Mouse (Mus musculus) lung, adult 2 months (tissue): ENCODE data around the gene Aldoc. TPM values are rescaled to one million over a fixed set of nuclear protein-coding genes. Genes with fewer than 3 reads are reported as not detected.
A peak's percentile ranks its signal among the peaks of the same experiment; 100 is the strongest.

Experiments
- DNase-seq: peaks from one replicate; pipeline ENCODE4 v3.0.0; 2022
- H3K4me1 ChIP-seq: fragments of 200-500 bp; 2 replicates; pipeline ENCODE4 v1.6.1; 2011; ENCODE audit warnings: low read length; ENCODE audit not compliant: control insufficient read depth, insufficient read depth
- H3K4me3 ChIP-seq: fragments of 200-500 bp; replicated peaks from 2 replicates; pipeline ENCODE3; 2011; ENCODE audit warnings: low read depth, mild to moderate bottlenecking, control low read depth, low read length; ENCODE audit errors: extremely low read depth
- CTCF ChIP-seq: fragments of 200-500 bp; IDR thresholded peaks from 2 replicates; pipeline ENCODE4 v1.5.1; 2011; ENCODE audit warnings: mild to moderate bottlenecking, low read length, control low read depth; ENCODE audit not compliant: insufficient read depth
- POLR2A ChIP-seq: fragments of 200-500 bp; IDR thresholded peaks from 2 replicates; pipeline ENCODE4 v1.6.1; 2011; ENCODE audit warnings: low read depth, mild to moderate bottlenecking, control low read depth, low read length, borderline replicate concordance; ENCODE audit errors: extremely low read depth
- WGBS: fragments of 180-500 bp; shearing (Covaris S2); methylation state at CpG from one replicate; pipeline ENCODE4 v1.1.7; 2018; 5-methylcytosine and 5-hydroxymethylcytosine counted together
- polyA plus RNA-seq: library from polyadenylated mRNA; depleted of rRNA; stranded (reverse); fragments of >200 nt; gene quantifications from 2 replicates; pipeline ENCODE4 v1.2.3, GENCODE M21; 2012; rRNA removed

Gene Aldoc
- polyA plus RNA-seq, 1 experiment: 10.4 TPM

DNA sequence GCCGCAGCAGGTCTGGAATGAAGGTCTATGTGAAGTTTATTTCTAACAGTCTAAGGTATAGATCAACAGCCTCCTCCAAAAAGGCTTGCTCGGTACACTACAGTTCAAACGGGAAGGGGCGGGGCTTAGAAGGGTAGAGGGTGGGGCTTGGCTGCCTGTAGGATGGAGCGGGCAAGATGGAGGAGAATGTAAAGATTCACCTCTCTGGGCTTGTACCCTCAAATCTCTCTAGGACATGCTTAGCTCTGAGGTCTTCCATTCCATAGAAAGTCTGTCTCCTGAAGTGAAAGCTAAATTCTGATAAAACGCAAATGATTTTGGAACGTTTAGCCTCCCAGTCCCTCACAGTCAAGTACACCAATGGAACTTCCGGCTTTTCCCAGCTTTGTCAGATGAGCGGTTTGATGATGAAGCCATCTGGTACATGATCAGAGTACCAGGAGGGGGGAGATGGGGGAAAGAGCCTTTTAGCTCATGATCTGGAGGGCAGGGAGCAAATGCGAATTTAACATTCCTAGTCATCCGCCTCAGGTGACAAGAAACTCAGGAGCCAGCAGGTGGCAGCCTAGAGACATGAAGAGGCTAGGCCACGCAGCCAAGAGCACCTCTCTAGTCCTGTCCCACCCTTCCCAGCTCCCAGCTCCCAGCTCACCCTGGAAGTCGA lies 37.5 kb downstream of the Aldoc start:
- 11% methylated on average over 13 of the region's 13 CpGs for WGBS
- TF ChIP-seq POLR2A (no peak), CTCF (peak; percentile 81)
- peak overlapping the region; percentile 4 for H3K4me3 ChIP-seq
- peak; percentile 79 for DNase-seq
- peaks cover 2% of the 10 kb centered on the region; the same call in 1 of the 2 replicates for H3K4me1 ChIP-seq

DNA sequence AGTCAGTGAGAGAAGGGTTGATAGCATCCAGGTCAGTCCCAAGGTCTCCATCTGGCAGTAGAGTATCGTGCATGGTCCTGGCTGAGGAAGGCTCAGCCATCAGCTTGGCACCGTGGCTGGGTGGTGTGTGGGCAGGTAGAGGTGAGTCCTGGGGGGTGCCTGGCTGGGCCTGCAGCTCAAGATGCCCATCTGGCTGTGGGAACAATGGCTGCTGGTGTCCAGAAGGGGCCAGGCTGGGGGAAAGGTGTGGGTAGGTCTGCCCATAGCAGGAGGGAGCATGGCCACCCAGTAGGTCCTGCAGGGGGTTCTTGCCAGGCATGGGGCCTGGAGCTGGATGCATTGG lies 38.0 kb downstream of the Aldoc start:
- WGBS: 45% methylated on average over 2 of the region's 2 CpGs
- Histone ChIP-seq H3K4me3 (no peak overlapping the region), H3K4me1 (peaks cover 2% of the 10 kb centered on the region; the same call in 1 of the 2 replicates)
- no peak for DNase-seq
- TF ChIP-seq CTCF (no peak), POLR2A (no peak)

DNA sequence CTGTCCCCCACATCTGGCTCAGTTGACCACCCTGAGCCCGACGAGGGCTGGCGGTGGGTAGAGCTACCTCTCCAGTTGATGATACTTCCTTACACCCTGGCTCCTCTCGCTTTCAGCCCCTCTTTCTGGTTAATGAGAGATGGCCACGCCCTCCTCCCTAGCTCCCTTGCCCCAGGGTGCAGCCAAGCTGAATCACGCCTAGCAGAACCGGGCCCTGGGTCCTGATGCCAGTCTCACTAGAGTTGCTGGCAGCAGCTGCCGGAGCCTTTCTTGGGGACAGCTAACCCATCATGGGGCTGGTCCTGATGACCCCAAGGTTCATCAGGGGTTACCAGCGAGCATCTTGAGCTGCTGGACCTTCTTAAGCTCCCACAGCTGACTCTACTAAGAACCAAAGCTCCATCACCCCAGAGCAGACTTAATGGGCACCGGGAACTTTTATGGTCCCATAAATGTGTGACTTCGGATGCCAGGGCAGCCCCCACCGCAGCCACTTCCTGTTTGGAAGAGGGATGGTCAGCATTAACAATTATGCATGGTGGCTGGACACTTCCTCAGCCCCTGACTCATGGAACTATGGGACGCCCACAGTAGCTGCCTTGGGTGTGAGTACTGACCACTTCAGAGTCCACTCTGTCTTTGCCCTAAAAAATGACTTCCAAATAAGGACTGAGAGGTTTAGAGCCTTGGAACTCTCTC lies 40.7 kb downstream of the Aldoc start:
- no peak for TF ChIP-seq POLR2A
- 66% methylated on average over 13 of the region's 13 CpGs for WGBS
- no peak overlapping the region for H3K4me3 ChIP-seq
- peaks cover 2% of the 10 kb centered on the region; the same call in 1 of the 2 replicates for H3K4me1 ChIP-seq
- no peak for DNase-seq

DNA sequence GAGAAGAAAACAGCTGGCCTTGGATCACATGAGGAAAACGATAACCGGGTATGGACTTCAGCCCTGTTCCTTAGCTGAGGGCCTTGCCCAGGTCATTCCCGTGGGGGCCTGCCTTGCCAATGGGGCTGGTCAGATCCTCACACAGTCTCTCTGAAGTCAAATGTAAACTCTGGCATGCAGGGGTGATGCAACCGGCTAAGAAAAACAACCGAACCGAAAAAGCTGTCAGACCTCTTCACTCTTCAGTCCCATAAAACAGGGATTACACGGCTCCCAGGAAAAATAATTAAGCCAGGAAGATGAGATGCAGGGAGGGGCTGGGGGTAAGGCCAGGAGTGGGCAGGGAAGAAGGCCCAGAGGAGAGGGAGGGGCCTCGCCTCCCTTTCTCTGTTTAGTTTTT lies 41.3 kb downstream of the Aldoc start:
- H3K4me1 ChIP-seq: peaks cover 2% of the 10 kb centered on the region; the same call in 1 of the 2 replicates
- no peak for DNase-seq

DNA sequence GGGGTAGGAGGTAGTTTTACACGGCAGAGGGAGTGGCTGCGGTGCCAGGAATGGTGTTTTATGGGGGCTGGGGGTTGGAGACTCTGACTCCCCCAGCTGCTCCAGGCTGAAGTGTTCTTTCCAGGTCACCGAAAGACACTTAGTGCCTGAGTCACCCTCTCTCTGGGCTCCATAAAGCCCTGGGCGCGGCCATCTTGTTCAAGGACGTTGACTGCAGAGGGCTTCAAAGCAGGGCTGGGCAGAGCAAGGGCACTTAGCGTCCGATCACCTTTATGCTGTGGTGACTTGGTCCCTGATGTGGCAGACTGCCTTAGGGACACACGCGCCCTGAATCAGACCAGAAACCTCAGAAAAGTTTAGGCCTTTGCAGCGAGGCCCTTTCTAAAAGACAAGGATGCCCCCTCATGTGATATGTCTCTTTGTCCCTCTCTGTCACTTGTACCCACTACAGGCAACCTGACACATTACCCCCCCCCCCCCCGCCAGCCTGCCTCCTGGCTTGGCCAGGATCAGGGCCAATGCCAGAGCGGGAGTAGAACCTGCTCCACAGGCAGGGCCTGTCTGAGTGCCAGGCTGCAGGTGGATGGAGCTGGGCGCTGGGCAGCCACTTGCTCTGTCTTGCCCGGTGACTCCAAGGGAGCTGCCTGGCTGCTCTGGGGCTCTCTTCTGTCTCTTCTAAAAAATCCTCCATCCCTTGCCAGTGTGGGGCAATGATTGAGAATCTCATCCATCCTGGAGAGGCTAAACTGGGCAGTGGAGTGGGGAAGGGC lies 44.9 kb downstream of the Aldoc start:
- 79% methylated on average over 15 of the region's 15 CpGs for WGBS
- no peak for DNase-seq
- H3K4me3 ChIP-seq: no peak overlapping the region
- TF ChIP-seq POLR2A (no peak), CTCF (no peak)
- no peaks in the 10 kb centered on the region for H3K4me1 ChIP-seq

More for the DNA sequence above, 41.3 kb downstream of the Aldoc start:
- H3K4me3 ChIP-seq: no peak overlapping the region
- no peak for TF ChIP-seq POLR2A
- no peak for TF ChIP-seq CTCF
- 26% methylated on average over 8 of the region's 8 CpGs for WGBS

DNA sequence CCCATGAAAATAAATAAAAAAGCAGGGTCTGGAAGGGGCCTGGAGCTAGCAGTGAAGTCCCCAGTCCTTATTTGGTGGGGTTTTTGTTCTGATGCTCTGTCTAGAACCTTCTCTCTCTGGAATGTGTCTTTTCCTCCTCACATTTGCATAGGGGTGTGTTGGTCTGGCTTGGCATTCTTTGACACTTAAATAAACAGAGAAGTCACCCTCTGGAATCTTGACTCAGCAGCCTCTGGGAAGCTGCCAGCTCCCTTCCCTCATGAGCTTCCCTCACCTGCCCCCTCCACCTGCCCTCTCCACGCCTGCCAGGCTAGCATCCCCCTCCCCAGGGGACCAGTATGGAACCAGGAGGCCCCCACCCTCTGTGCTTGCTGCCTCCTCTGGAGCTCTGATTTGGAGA lies 47.6 kb downstream of the Aldoc start:
- Histone ChIP-seq H3K4me3 (no peak overlapping the region), H3K4me1 (no peaks in the 10 kb centered on the region)
- no peak for TF ChIP-seq POLR2A
- TF ChIP-seq CTCF: no peak
- 18% methylated on average over 1 of the region's 1 CpGs for WGBS
- no peak for DNase-seq

DNA sequence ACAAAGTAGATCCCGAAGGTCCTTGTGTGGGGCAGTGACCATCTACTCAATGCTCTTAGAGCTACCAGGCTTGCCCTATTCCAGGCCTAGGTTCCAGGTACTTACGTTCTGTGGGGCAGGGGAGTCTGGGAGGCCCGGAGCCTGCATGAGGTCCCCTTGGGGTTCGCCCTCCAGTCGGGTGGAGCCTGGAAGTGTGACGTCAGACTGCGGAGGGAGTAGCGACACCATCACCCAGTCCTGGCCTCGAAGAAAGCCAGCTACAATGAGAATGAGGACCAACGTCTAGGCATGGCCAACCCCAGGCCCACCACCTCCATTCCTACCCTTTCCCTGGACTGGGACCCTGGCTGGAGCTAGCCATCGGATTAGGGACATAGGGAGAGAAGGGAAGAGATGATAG lies 48.9 kb downstream of the Aldoc start:
- no peak for DNase-seq
- Histone ChIP-seq H3K4me1 (no peaks in the 10 kb centered on the region), H3K4me3 (no peak overlapping the region)
- TF ChIP-seq POLR2A (no peak), CTCF (no peak)
- WGBS: 93% methylated on average over 11 of the region's 11 CpGs

DNA sequence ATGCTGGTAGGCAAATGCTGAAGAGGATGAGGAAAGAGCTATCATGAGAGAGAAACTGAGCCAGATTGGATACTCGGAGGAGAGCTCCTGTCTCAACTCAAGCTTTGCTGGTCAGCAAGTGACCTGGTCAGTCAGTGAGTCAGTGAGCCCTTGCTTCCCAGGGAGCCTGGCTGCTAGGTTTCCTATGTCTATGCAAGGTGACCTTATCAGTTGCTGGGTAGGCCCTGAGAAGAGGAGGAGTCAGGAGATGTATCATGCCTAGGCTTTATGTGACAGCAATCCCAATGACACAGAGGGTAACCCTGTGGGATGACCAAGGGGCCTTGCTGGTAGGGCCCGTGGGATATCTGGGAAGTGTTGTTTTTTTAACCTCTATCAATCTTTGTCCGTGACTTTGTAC lies 49.4 kb downstream of the Aldoc start:
- TF ChIP-seq POLR2A: no peak
- TF ChIP-seq CTCF: no peak
- DNase-seq: no peak
- no peaks in the 10 kb centered on the region for H3K4me1 ChIP-seq
- H3K4me3 ChIP-seq: no peak overlapping the region
- 61% methylated on average over 3 of the region's 3 CpGs for WGBS

DNA sequence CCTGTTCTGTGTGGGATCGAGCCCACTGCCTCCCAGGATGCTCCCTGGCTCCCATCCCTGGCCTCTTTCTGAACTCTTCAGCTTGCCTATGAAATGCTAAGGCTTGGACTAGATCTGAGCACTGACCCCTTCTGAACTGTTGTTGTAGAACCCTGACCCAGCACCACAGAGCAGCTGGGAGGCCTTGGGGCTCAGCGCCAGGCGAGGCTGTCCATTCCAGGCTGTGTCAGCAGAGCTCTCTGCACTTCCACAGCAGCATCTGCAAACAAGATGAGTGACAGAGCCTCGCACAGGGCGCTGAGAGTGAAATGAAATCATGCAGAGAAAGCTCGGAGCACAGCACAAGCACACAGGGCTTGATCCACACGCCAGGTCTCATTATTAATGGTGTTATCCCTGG lies 49.8 kb downstream of the Aldoc start:
- no peak for DNase-seq

DNA sequence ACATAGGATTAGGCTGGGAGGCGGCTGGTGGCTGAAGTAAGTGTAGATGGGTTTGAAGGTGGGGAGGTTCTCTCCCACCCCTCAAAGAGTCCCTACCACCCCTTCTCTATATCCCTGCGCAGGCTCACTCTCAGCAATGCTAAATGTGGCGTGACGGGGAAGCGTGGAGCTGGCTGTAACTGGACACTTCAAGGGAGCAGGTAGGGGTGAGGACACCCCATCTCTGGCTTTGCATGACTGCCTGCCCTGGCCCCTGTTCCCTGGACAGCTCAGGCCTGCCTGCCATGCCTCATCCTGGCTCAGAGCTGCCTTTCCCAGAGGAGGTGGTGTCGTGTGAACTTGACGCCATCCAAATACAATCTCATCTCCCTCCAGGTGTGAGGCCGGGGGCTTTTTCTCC lies 51.4 kb downstream of the Aldoc start:
- whole genome bisulfite sequencing: 86% methylated on average over 8 of the region's 8 CpGs
- Histone ChIP-seq H3K4me3 (no peak overlapping the region), H3K4me1 (no peaks in the 10 kb centered on the region)
- no peak for DNase-seq
- TF ChIP-seq POLR2A (no peak), CTCF (no peak)

More for the DNA sequence above, 49.8 kb downstream of the Aldoc start:
- no peak for TF ChIP-seq POLR2A
- no peak for TF ChIP-seq CTCF
- Histone ChIP-seq H3K4me1 (no peaks in the 10 kb centered on the region), H3K4me3 (no peak overlapping the region)
- 56% methylated on average over 7 of the region's 7 CpGs for WGBS

Other genes starting within 250 kb of the Aldoc start
- 23.9 and 27.8 TPM in 2 replicates for gene Eral1, start 242.6 kb upstream of the Aldoc start, polyA plus RNA-seq
- 21.6 and 25.6 TPM in 2 replicates for gene Fam222b, start 228.3 kb upstream of the Aldoc start, polyA plus RNA-seq
- 37.0 and 42.8 TPM in 2 replicates for gene Traf4, start 157.4 kb upstream of the Aldoc start, polyA plus RNA-seq
- gene Nek8, start 146.3 kb upstream of the Aldoc start, polyA plus RNA-seq: 16.1 and 18.9 TPM in 2 replicates
- gene Tlcd1, start 146.3 kb upstream of the Aldoc start, polyA plus RNA-seq: 38.0 and 44.2 TPM in 2 replicates
- 103 and 212 TPM in 2 replicates for gene Rpl23a, start 139.4 kb upstream of the Aldoc start, polyA plus RNA-seq
- gene Rab34, start 134.5 kb upstream of the Aldoc start, polyA plus RNA-seq: 45.4 and 59.2 TPM in 2 replicates
- 0.87 and 1.4 TPM in 2 replicates for gene Proca1, start 129.6 kb upstream of the Aldoc start, polyA plus RNA-seq
- 67.6 and 81.7 TPM in 2 replicates for gene Sdf2, start 77.2 kb upstream of the Aldoc start, polyA plus RNA-seq
- 21.0 and 26.5 TPM in 2 replicates for gene Supt6, start 77.0 kb upstream of the Aldoc start, polyA plus RNA-seq
- 53.9 and 65.4 TPM in 2 replicates for gene 2610507B11Rik, start 61.2 kb upstream of the Aldoc start, polyA plus RNA-seq
- gene BC030499, start 32.1 kb upstream of the Aldoc start, polyA plus RNA-seq: 0.22 and 0.27 TPM in 2 replicates
- gene Spag5, start 21.4 kb upstream of the Aldoc start, polyA plus RNA-seq: 1.4 and 1.6 TPM in 2 replicates
- gene Pigs, start 5.4 kb downstream of the Aldoc start, polyA plus RNA-seq: 68.4 and 69.0 TPM in 2 replicates
- 55.4 and 64.1 TPM in 2 replicates for gene Unc119, start 20.5 kb downstream of the Aldoc start, polyA plus RNA-seq
- 0.62 TPM in 1 of 2 replicates, not detected in the other for gene Foxn1, start 63.6 kb downstream of the Aldoc start, polyA plus RNA-seq
- 1.5 and 1.9 TPM in 2 replicates for gene Slc13a2, start 99.2 kb downstream of the Aldoc start, polyA plus RNA-seq
- 14.0 and 19.4 TPM in 2 replicates for gene Slc46a1, start 142.7 kb downstream of the Aldoc start, polyA plus RNA-seq
- 0.52 and 0.65 TPM in 2 replicates for gene Sarm1, start 174.8 kb downstream of the Aldoc start, polyA plus RNA-seq
- 25.0 and 30.8 TPM in 2 replicates for gene Vtn, start 176.1 kb downstream of the Aldoc start, polyA plus RNA-seq
- gene Sebox, start 180.5 kb downstream of the Aldoc start, polyA plus RNA-seq: 0.11 TPM in 1 of 2 replicates, not detected in the other
- gene Tmem199, start 189.2 kb downstream of the Aldoc start, polyA plus RNA-seq: 9.5 and 12.5 TPM in 2 replicates
- gene Poldip2, start 189.2 kb downstream of the Aldoc start, polyA plus RNA-seq: 39.6 and 50.4 TPM in 2 replicates
- 71.3 and 81.7 TPM in 2 replicates for gene Tnfaip1, start 213.4 kb downstream of the Aldoc start, polyA plus RNA-seq
- gene Ift20, start 213.4 kb downstream of the Aldoc start, polyA plus RNA-seq: 75.1 and 76.0 TPM in 2 replicates
- gene Tmem97, start 227.8 kb downstream of the Aldoc start, polyA plus RNA-seq: 23.5 and 27.6 TPM in 2 replicates